Mouse (Mus musculus) gastrocnemius, postnatal 10 days (tissue): ENCODE measurements around the gene Gm5475. TPM values are rescaled to one million over a fixed set of nuclear protein-coding genes. Genes with fewer than 3 reads are reported as not detected.

Experiments used
- DNase-seq: peaks from one replicate; pipeline ENCODE4 v3.0.0; 2021; ENCODE audit warnings: mixed read lengths
- total RNA-seq, 2 experiments: library from RNA; stranded (reverse); gene quantifications; 2 replicates each; pipeline ENCODE4 v1.2.3; 2021

The Gm5475 gene
- total RNA-seq, 2 experiments from 2014 or later, result 0.18 TPM; not detected in 1

GRCm38 (mm10) chr15:100448572-100448971, 26.6 kb downstream of the Gm5475 start:
- no peak for DNase-seq

GRCm38 (mm10) chr15:100449495-100449894, 27.5 kb downstream of the Gm5475 start:
- DNase-seq, result no peak

- peak; percentile 64 for DNase-seq
Measured at GRCm38 (mm10) chr15:100451245-100451644, 29.3 kb downstream of the Gm5475 start.

- no peak for DNase-seq
Measured at GRCm38 (mm10) chr15:100452486-100452885, 30.5 kb downstream of the Gm5475 start.

- no peak for DNase-seq
Measured at GRCm38 (mm10) chr15:100456356-100456991, 34.5 kb downstream of the Gm5475 start.

- DNase-seq, result peak; percentile 80
Measured at GRCm38 (mm10) chr15:100457340-100457739, 35.4 kb downstream of the Gm5475 start.

- DNase-seq, result peak; percentile 62
Measured at GRCm38 (mm10) chr15:100458055-100458454, 36.1 kb downstream of the Gm5475 start.

GRCm38 (mm10) chr15:100460942-100461341, 39.0 kb downstream of the Gm5475 start:
- no peak for DNase-seq

GRCm38 (mm10) chr15:100461646-100462045, 39.7 kb downstream of the Gm5475 start:
- no peak for DNase-seq

- no peak for DNase-seq
Measured at GRCm38 (mm10) chr15:100462086-100462485, 40.1 kb downstream of the Gm5475 start.

- peak; percentile 65 for DNase-seq
Measured at GRCm38 (mm10) chr15:100463712-100464111, 41.8 kb downstream of the Gm5475 start.

GRCm38 (mm10) chr15:100465432-100465831, 43.5 kb downstream of the Gm5475 start:
- DNase-seq, result no peak

GRCm38 (mm10) chr15:100467738-100468137, 45.8 kb downstream of the Gm5475 start:
- DNase-seq, result no peak

- DNase-seq, result peak; percentile 89
Measured at GRCm38 (mm10) chr15:100468295-100469188, 46.6 kb downstream of the Gm5475 start, which contains the start of gene Letmd1. Gene Letmd1 (plus strand): TSS chr15:100469023.

GRCm38 (mm10) chr15:100469189-100469545, 47.2 kb downstream of the Gm5475 start:
- no peak for DNase-seq

GRCm38 (mm10) chr15:100470037-100470436, 48.1 kb downstream of the Gm5475 start:
- no peak for DNase-seq

- DNase-seq, result no peak
Measured at GRCm38 (mm10) chr15:100473926-100474503, 52.1 kb downstream of the Gm5475 start.

Other genes starting within 250 kb of the Gm5475 start
- 10 to 100 TPM; 51.5 to 55.9 TPM for gene Atf1, start 194.3 kb upstream of the Gm5475 start, total RNA-seq
- not detected for gene Tmprss12, start 141.3 kb upstream of the Gm5475 start, total RNA-seq
- gene Mettl7a1, start 118.0 kb upstream of the Gm5475 start, total RNA-seq, result 10 to 100 TPM; 17.7 to 18.5 TPM
- under 1 TPM; 0.19 to 0.20 TPM for gene Mettl7a3, start 87.2 kb upstream of the Gm5475 start, total RNA-seq
- not detected for gene Methig1, start 69.0 kb upstream of the Gm5475 start, total RNA-seq
- under 1 TPM; 0.31 to 0.77 TPM for gene Mettl7a2, start 68.9 kb upstream of the Gm5475 start, total RNA-seq
- gene Higd1c, start 57.6 kb upstream of the Gm5475 start, total RNA-seq, result not detected
- 10 to 100 TPM; 23.3 to 31.9 TPM for gene Slc11a2, start 2.9 kb downstream of the Gm5475 start, total RNA-seq
- gene Letmd1, start 46.9 kb downstream of the Gm5475 start, total RNA-seq, result 10 to 100 TPM; 11.1 to 15.7 TPM
- 1 to 10 TPM; 2.6 to 4.4 TPM for gene Csrnp2, start 73.3 kb downstream of the Gm5475 start, total RNA-seq
- 10 to 100 TPM; 13.1 to 16.1 TPM for gene Tfcp2, start 129.9 kb downstream of the Gm5475 start, total RNA-seq
- gene Pou6f1, start 177.8 kb downstream of the Gm5475 start, total RNA-seq, result 10 to 100 TPM; 11.1 to 13.2 TPM
- gene Dazap2, start 193.2 kb downstream of the Gm5475 start, total RNA-seq, result 10 to 100 TPM; 64.8 to 67.8 TPM
- gene Smagp, start 214.8 kb downstream of the Gm5475 start, total RNA-seq, result 1 to 10 TPM; 6.5 to 8.6 TPM
- gene Bin2, start 247.4 kb downstream of the Gm5475 start, total RNA-seq, result 1 to 10 TPM in 1 of 2 experiments, under 1 TPM in 1; 0.59 to 2.0 TPM